Mouse (Mus musculus): ENCODE data around the gene B3gnt9.

DNA sequence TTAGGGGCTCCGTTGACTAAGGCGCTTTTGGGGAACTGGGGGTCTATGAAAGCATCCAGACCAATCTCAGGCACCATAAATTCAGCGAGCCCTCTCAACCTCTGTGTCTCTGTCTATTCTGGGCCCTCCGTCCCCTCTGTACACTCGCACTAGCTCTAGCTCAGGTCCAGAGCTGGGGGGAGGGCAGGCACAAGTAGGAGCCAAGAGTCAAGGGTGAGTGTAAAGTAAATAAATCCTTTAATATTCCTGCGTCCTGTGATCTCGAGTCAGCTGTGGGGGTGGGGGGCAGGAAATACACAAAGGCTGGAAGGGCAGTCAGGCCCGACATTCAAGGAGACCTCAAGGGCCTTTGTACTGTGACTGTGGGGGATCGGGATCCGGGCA is 14.1 kb upstream of the B3gnt9 start:
- TF ChIP-seq CTCF (IDR thresholded peaks at IDR 0.05; ENCODE audit: low read depth, low read length) (no peak), POLR2A (IDR thresholded peaks at IDR 0.05; ENCODE audit: extremely low read depth, insufficient read depth, low read length) (no peak)

All from liver, adult 2 months (tissue).